Mouse (Mus musculus): ENCODE results near the gene Mus81.

GRCm38 (mm10) chr19:5487768-5488550 is at the start of gene Mus81:
- TF ChIP-seq TAL1 (conservative IDR thresholded peaks at IDR 0.05; ENCODE audit: low read depth, low read length) (no peak), CTCF (IDR thresholded peaks at IDR 0.05; ENCODE audit: low read depth, low read length) (peak; percentile 72), GATA1 (IDR thresholded peaks at IDR 0.05; ENCODE audit: borderline replicate concordance, low read length) (no peak), POLR2AphosphoS5 (IDR thresholded peaks at IDR 0.05; ENCODE audit: insufficient replicate concordance, low read depth, low read length) (no peak), GATA2 (IDR thresholded peaks at IDR 0.05; ENCODE audit: borderline replicate concordance, low read depth, low read length) (no peak)

Data from G1E (cell line).